Mouse (Mus musculus) spleen, postnatal 10 days (tissue): ENCODE results near the gene Tmem117.

ENCODE experiments used
- DNase-seq, 2 experiments: peaks; one replicate each; pipeline ENCODE4 v3.0.0; 2021 to 2022; ENCODE audit warnings: low spot score in 2 of 2

The Tmem117 gene

GRCm38 (mm10) chr15:94628830-94629601, at the start of gene Tmem117:
Tmem117 (plus strand) TSS chr15:94629232.
- peak in 1 of 2 experiments; percentile 16 for DNase-seq

GRCm38 (mm10) chr15:94582000-94582593, 46.9 kb upstream of the Tmem117 start:
- DNase-seq = no peak

- no peak for DNase-seq
Measured at GRCm38 (mm10) chr15:94583153-94583552, 45.9 kb upstream of the Tmem117 start.

- no peak for DNase-seq
Measured at GRCm38 (mm10) chr15:94584738-94585137, 44.3 kb upstream of the Tmem117 start.

GRCm38 (mm10) chr15:94587826-94588715, 41.0 kb upstream of the Tmem117 start:
- no peak for DNase-seq

GRCm38 (mm10) chr15:94589219-94590075, 39.6 kb upstream of the Tmem117 start, which contains the start of gene Twf1:
Twf1 (minus strand) TSS chr15:94589889.
- peak; percentile 94 to 99 for DNase-seq

GRCm38 (mm10) chr15:94590083-94590482, 38.9 kb upstream of the Tmem117 start:
- no peak for DNase-seq

- no peak for DNase-seq
Measured at GRCm38 (mm10) chr15:94591356-94591755, 37.7 kb upstream of the Tmem117 start.

- no peak for DNase-seq
Measured at GRCm38 (mm10) chr15:94593586-94593985, 35.4 kb upstream of the Tmem117 start.

GRCm38 (mm10) chr15:94600145-94600707, 28.8 kb upstream of the Tmem117 start:
- DNase-seq = no peak

- peak in 1 of 2 experiments; percentile 68 for DNase-seq
Measured at GRCm38 (mm10) chr15:94601339-94601738, 27.7 kb upstream of the Tmem117 start.

- DNase-seq = no peak
Measured at GRCm38 (mm10) chr15:94602441-94602840, 26.6 kb upstream of the Tmem117 start.

GRCm38 (mm10) chr15:94607768-94608167, 21.3 kb upstream of the Tmem117 start:
- no peak for DNase-seq

- no peak for DNase-seq
Measured at GRCm38 (mm10) chr15:94616036-94616435, 13.0 kb upstream of the Tmem117 start.

GRCm38 (mm10) chr15:94620909-94621308, 8.1 kb upstream of the Tmem117 start:
- DNase-seq = no peak

GRCm38 (mm10) chr15:94628463-94628829, 586 bp upstream of the Tmem117 start:
- DNase-seq = no peak

- DNase-seq = no peak
Measured at GRCm38 (mm10) chr15:94630553-94630952, 1.5 kb downstream of the Tmem117 start.

- no peak for DNase-seq
Measured at GRCm38 (mm10) chr15:94634524-94634923, 5.5 kb downstream of the Tmem117 start.

- DNase-seq = no peak
Measured at GRCm38 (mm10) chr15:94638207-94638606, 9.2 kb downstream of the Tmem117 start.

GRCm38 (mm10) chr15:94639126-94639525, 10.1 kb downstream of the Tmem117 start:
- DNase-seq = no peak

- DNase-seq = no peak
Measured at GRCm38 (mm10) chr15:94646012-94646411, 17.0 kb downstream of the Tmem117 start.
